Mouse (Mus musculus) heart, postnatal 0 days (tissue): ENCODE results near the gene Prm3. TPM values are rescaled to one million over a fixed set of nuclear protein-coding genes. Genes with fewer than 3 reads are reported as not detected.
A peak's percentile ranks its signal among the peaks of the same experiment; 100 is the strongest.

Experiments
- ATAC-seq: fragments of 200-750 bp; cut with Nextera tagmentation; 2 replicates; pipeline ENCODE4 v1.8.0; 2017; ENCODE audit warnings: low read depth, moderate number of reproducible peaks, moderate library complexity; ENCODE audit not compliant: insufficient read depth
- DNase-seq: peaks from one replicate; pipeline ENCODE4 v3.0.0-alpha.2; 2016; ENCODE audit warnings: low spot score
- H3K27ac ChIP-seq: fragments of 300-500 bp; sonication (generic); 2 replicates; pipeline ENCODE4 v1.5.1; 2014; ENCODE audit warnings: low read depth, mild to moderate bottlenecking
- H3K27me3 ChIP-seq: fragments of 300-500 bp; sonication (generic); 2 replicates; pipeline ENCODE4 v1.6.1; 2014; ENCODE audit warnings: low read length, mixed read lengths; ENCODE audit not compliant: control insufficient read depth, insufficient read depth
- H3K36me3 ChIP-seq: fragments of 300-500 bp; sonication (generic); replicated peaks from 2 replicates; pipeline ENCODE4 v1.6.1; 2014; ENCODE audit warnings: low read length, mixed read lengths; ENCODE audit not compliant: control insufficient read depth, insufficient read depth
- H3K4me1 ChIP-seq: fragments of 300-500 bp; sonication (generic); 2 replicates; pipeline ENCODE4 v1.6.1; 2014; ENCODE audit warnings: antibody characterized with exemption; ENCODE audit not compliant: control insufficient read depth, insufficient read depth
- H3K4me2 ChIP-seq: fragments of 300-500 bp; sonication (generic); 2 replicates; pipeline ENCODE4 v1.6.1; 2014; ENCODE audit warnings: low read depth, mild to moderate bottlenecking, low read length, moderate library complexity
- H3K4me3 ChIP-seq: fragments of 300-500 bp; sonication (generic); 2 replicates; pipeline ENCODE4 v1.5.1; 2014; ENCODE audit warnings: low read depth, low read length
- H3K9ac ChIP-seq: fragments of 300-500 bp; sonication (generic); replicated peaks from 2 replicates; pipeline ENCODE4 v1.6.1; 2014; ENCODE audit warnings: low read depth, low read length, mixed read lengths
- H3K9me3 ChIP-seq: fragments of 300-500 bp; sonication (generic); replicated peaks from 2 replicates; pipeline ENCODE4 v1.6.1; 2016; ENCODE audit warnings: low read length; ENCODE audit not compliant: control insufficient read depth
- CTCF ChIP-seq: IDR thresholded peaks from 2 replicates; pipeline ENCODE4 v1.5.1; 2016; ENCODE audit warnings: antibody characterized with exemption, control low read depth, low read depth
- EP300 ChIP-seq: IDR thresholded peaks from 2 replicates; pipeline ENCODE4 v1.6.1; 2016; ENCODE audit warnings: antibody characterized with exemption, low read depth
- WGBS: fragments of 180-500 bp; shearing (Covaris S2); extraction: QIAGEN DNeasy Blood & Tissue Kit; methylation state at CpG from one replicate; pipeline ENCODE4 v1.1.7; 2014; 5-methylcytosine and 5-hydroxymethylcytosine counted together
- polyA plus RNA-seq: library from polyadenylated mRNA; unstranded; fragments of >200 nt; fragmentation: Nextera tagmentation; extraction: Ambion mirVana; gene quantifications from 2 replicates; pipeline ENCODE4 v1.2.1, GENCODE M21; 2015
- total RNA-seq: library from RNA; depleted of rRNA; stranded (reverse); fragments of >200 nt; gene quantifications from 2 replicates; pipeline ENCODE4 v1.2.3, GENCODE M21; 2014; ENCODE audit warnings: low replicate concordance

The Prm3 gene
- total and polyA plus RNA-seq, 2 experiments from 2014 or later = not detected

DNA sequence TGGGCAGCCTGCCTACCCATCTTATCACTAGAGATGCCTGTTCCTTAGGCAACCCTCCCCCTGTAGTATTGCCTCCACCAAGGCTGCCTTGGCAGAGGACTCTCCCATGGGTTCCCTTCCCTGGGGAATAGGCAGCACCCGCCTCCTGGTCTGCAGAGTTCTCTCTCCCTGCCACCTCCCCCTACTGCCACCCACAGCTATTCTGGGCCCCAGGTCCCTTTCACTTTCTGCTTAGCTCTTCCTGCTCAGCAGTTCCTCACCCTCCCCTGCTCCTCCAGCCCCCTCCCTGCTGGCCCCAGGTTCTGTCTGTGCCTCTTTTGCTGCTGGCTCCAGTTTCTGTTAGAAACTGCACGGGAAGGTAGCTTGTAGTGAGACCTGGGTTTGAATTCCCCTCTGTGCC lies 21.1 kb downstream of the Prm3 start:
- H3K27ac ChIP-seq = no peak overlapping the region
- WGBS = 31% methylated on average over 2 of the region's 2 CpGs
- H3K4me3 ChIP-seq = no peak overlapping the region
- H3K4me2 ChIP-seq = no peak overlapping the region
- H3K36me3 ChIP-seq = no peaks in the 10 kb centered on the region
- DNase-seq = no peak
- H3K9ac ChIP-seq = no peak overlapping the region
- H3K9me3 ChIP-seq = no peaks in the 10 kb centered on the region
- TF ChIP-seq CTCF = no peak
- no peak for TF ChIP-seq EP300
- no peak for ATAC-seq
- H3K27me3 ChIP-seq = 0 out of 2 replicates have a peak, but pooled peaks cover 4% of the 10 kb centered on the region
- H3K4me1 ChIP-seq = no peaks in the 10 kb centered on the region

DNA sequence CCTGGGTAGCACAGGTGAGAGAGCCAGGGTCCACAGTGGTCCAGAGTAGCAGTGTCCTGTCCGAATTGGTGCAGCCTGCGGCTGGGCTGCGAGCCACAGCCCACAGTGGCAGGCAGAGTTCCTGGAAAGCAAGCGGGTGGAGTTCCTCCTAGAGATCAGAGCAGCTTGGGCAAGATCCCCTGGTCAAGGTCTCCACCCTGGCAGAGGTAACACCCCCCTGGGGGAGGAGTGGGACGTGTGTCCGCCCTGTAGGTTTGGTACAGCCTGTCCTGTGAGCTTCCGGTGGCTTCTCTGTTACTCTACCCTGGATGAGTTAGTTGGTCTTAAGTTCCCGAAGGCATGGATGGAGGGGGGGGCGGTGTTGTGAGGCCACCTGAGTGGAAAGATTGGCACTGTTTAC lies 21.9 kb downstream of the Prm3 start:
- no peak overlapping the region for H3K27ac ChIP-seq
- no peak overlapping the region for H3K9ac ChIP-seq
- TF ChIP-seq CTCF (no peak), EP300 (no peak)

DNA sequence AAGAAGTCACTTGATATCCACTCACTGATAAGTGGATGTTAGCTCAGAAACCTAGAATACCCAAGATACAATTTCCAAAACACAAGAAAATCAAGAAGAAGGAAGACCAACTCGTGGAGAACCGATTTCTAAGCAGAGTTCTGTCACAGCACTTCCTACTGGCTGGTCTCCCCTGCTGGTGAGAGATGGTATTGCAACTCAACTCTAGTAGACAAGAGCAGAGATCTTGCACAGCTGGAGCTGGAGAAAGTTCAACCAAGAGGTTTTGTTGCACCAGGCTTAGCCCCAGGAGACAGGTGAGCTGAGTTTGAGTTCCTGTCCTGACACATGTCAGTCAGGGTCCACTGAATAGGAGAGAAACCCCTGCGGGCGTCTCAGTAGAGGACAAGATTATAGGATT lies 23.6 kb downstream of the Prm3 start:
- no peaks in the 10 kb centered on the region for H3K9me3 ChIP-seq
- peak; percentile 93 for TF ChIP-seq CTCF
- TF ChIP-seq EP300 = no peak
- H3K4me2 ChIP-seq = no peak overlapping the region
- no peaks in the 10 kb centered on the region for H3K36me3 ChIP-seq
- H3K4me1 ChIP-seq = no peaks in the 10 kb centered on the region
- H3K4me3 ChIP-seq = no peak overlapping the region
- no peak overlapping the region for H3K9ac ChIP-seq
- peak; percentile 79 for DNase-seq
- WGBS = 32% methylated on average over 4 of the region's 4 CpGs
- H3K27me3 ChIP-seq = 0 out of 2 replicates have a peak, but pooled peaks cover 4% of the 10 kb centered on the region
- H3K27ac ChIP-seq = no peak overlapping the region
- ATAC-seq = no peak

More for the DNA sequence above, 21.9 kb downstream of the Prm3 start:
- H3K27me3 ChIP-seq = 0 out of 2 replicates have a peak, but pooled peaks cover 4% of the 10 kb centered on the region
- no peaks in the 10 kb centered on the region for H3K4me1 ChIP-seq
- H3K36me3 ChIP-seq = no peaks in the 10 kb centered on the region
- DNase-seq (no peak), ATAC-seq (no peak)
- H3K4me3 ChIP-seq = no peak overlapping the region
- H3K4me2 ChIP-seq = no peak overlapping the region
- WGBS = 50% methylated on average over 9 of the region's 9 CpGs
- no peaks in the 10 kb centered on the region for H3K9me3 ChIP-seq

DNA sequence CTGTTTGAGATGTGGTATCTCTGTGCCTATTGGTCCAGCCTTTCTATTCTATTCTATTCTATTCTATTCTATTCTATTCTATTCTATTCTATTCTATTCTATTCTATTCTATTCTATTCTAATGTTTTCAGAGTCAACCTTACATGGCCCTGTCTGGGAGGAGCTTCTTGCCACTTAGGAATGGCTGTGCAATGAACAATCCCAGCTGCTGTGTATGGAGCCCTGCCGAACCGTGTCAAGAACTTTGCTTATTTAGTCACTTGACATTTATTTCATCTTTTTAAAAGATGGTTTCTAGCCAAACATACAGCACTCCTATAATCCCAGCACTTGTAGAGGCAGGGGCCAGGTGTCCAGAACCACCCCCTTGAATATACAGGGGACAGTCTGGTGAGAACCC lies 26.4 kb downstream of the Prm3 start:
- no peak for TF ChIP-seq EP300
- no peak for TF ChIP-seq CTCF
- Histone ChIP-seq H3K9me3 (no peaks in the 10 kb centered on the region), H3K4me3 (no peak overlapping the region), H3K4me1 (peaks cover 7% of the 10 kb centered on the region), H3K27ac (no peak overlapping the region), H3K27me3 (0 out of 2 replicates have a peak, but pooled peaks cover 4% of the 10 kb centered on the region), H3K4me2 (no peak overlapping the region), H3K9ac (no peak overlapping the region), H3K36me3 (no peaks in the 10 kb centered on the region)
- WGBS = 49% methylated on average over 2 of the region's 2 CpGs
- DNase-seq (no peak), ATAC-seq (no peak)

DNA sequence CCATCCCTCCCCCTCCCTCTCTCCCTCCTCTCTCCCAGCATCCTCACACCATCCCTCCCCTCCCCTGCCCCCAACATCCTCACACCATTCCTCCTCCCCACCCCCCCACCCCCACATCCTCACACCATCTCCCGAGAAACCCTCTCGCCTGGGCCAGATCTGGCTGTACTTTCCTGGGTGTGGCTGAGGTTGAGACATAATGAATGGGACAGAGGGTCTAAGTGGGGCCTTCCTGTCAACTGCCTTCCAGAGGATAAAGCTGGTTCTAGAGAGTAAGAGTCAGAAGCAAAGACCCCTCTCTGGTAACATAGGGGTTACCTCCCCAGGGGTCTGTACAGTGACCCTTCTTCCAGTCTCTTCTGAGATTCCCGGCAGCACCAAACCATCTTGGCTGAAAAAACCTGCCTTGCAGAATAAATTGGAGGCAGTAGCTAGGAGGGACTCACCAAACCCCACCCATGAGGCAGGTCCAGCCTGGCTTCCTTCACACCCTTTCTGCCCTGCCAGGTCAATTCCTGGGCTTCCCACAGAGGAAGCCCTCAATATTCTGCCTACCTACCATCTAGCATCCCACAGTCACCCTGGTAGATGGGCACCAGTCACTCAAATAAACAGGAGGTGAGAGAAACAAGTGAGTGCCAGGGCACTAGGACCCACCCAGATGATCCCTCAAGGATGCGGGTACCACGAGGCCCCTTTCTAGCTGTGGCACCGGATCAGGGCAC lies 27.0 kb downstream of the Prm3 start:
- Histone ChIP-seq H3K4me3 (no peak overlapping the region), H3K4me2 (no peak overlapping the region), H3K9ac (no peak overlapping the region), H3K36me3 (no peaks in the 10 kb centered on the region), H3K9me3 (no peaks in the 10 kb centered on the region), H3K27ac (no peak overlapping the region), H3K27me3 (0 out of 2 replicates have a peak, but pooled peaks cover 4% of the 10 kb centered on the region), H3K4me1 (peaks cover 7% of the 10 kb centered on the region)
- DNase-seq = no peak
- 51% methylated on average over 6 of the region's 6 CpGs for WGBS
- ATAC-seq = no peak
- TF ChIP-seq CTCF (no peak), EP300 (no peak)
